Mouse (Mus musculus) stomach, postnatal 0 days (tissue): ENCODE measurements around the gene Gipc2.

ENCODE experiments used
- CTCF ChIP-seq: IDR thresholded peaks from 2 replicates; pipeline ENCODE4 v1.5.1; 2016; ENCODE audit warnings: antibody characterized with exemption, low read depth, mild to moderate bottlenecking, moderate library complexity
- EP300 ChIP-seq: optimal IDR thresholded peaks from 2 replicates; pipeline ENCODE3; 2016; ENCODE audit warnings: antibody characterized with exemption

GRCm38 (mm10) chr3:152192238-152192931 lies 26.4 kb upstream of the Gipc2 start:
- TF ChIP-seq CTCF, result no peak
- TF ChIP-seq EP300, result no peak
